Mouse (Mus musculus) small intestine, adult 2 months (tissue): ENCODE results near the gene Irf2. TPM values are rescaled to one million over a fixed set of nuclear protein-coding genes. Genes with fewer than 3 reads are reported as not detected.
A peak's percentile ranks its signal among the peaks of the same experiment; 100 is the strongest.

Experiments used
- H3K27ac ChIP-seq: fragments of 200-500 bp; 2 replicates; pipeline ENCODE4 v1.5.1; 2012; ENCODE audit warnings: low read depth, low read length, control low read depth, inconsistent platforms; ENCODE audit not compliant: insufficient read depth
- H3K27me3 ChIP-seq: fragments of 200-500 bp; 2 replicates; pipeline ENCODE4 v1.6.1; 2012; ENCODE audit warnings: mild to moderate bottlenecking, moderate library complexity, low read length, inconsistent platforms; ENCODE audit not compliant: control insufficient read depth, insufficient read depth
- H3K36me3 ChIP-seq: fragments of 200-500 bp; 2 replicates; pipeline ENCODE4 v1.6.1; 2012; ENCODE audit warnings: mild to moderate bottlenecking, low read length, control low read depth, inconsistent platforms; ENCODE audit not compliant: control insufficient read depth, insufficient read depth
- H3K4me1 ChIP-seq: fragments of 200-500 bp; 2 replicates; pipeline ENCODE4 v1.6.1; 2012; ENCODE audit warnings: low read length, inconsistent platforms, mixed read lengths; ENCODE audit not compliant: control insufficient read depth, insufficient read depth, insufficient read length
- H3K4me3 ChIP-seq: fragments of 200-500 bp; 2 replicates; pipeline ENCODE4 v1.5.1; 2012; ENCODE audit warnings: low read depth, mild to moderate bottlenecking, control low read depth, inconsistent platforms, low read length, moderate library complexity
- CTCF ChIP-seq: fragments of 200-500 bp; IDR thresholded peaks from 2 replicates; pipeline ENCODE4 v1.5.1; 2012; ENCODE audit warnings: low read depth, mild to moderate bottlenecking, control low read depth, inconsistent platforms, low read length, moderate library complexity, mixed read lengths; ENCODE audit not compliant: insufficient replicate concordance, insufficient read length; ENCODE audit errors: extremely low read depth
- POLR2A ChIP-seq: fragments of 200-500 bp; IDR thresholded peaks from 2 replicates; pipeline ENCODE4 v1.6.1; 2012; ENCODE audit warnings: low read depth, mild to moderate bottlenecking, control low read depth, inconsistent platforms, low read length, moderate library complexity
- WGBS: fragments of 180-500 bp; shearing (Covaris S2); methylation state at CpG from one replicate; pipeline ENCODE4 v1.1.7; 2018; 5-methylcytosine and 5-hydroxymethylcytosine counted together
- polyA plus RNA-seq: library from polyadenylated mRNA; depleted of rRNA; stranded (reverse); fragments of >200 nt; gene quantifications from 2 replicates; pipeline ENCODE4 v1.2.3, GENCODE M21; 2012

Irf2 gene
- polyA plus RNA-seq, 1 experiment: 29.6 TPM

GRCm38 (mm10) chr8:46846893-46847292 lies 107.4 kb downstream of the Irf2 start:
- WGBS: 94% methylated on average over 5 of the region's 5 CpGs
- no peaks in the 10 kb centered on the region for H3K27me3 ChIP-seq
- TF ChIP-seq CTCF (no peak), POLR2A (no peak)
- no peak overlapping the region for H3K4me3 ChIP-seq
- H3K27ac ChIP-seq: no peak overlapping the region
- peaks cover 64% of the 10 kb centered on the region for H3K4me1 ChIP-seq
- peaks cover 21% of the 10 kb centered on the region for H3K36me3 ChIP-seq

- WGBS: 29% methylated on average over 6 of the region's 6 CpGs
- Histone ChIP-seq H3K4me1 (peaks cover 55% of the 10 kb centered on the region), H3K4me3 (no peak overlapping the region), H3K27ac (peak overlapping the region; percentile 100), H3K27me3 (no peaks in the 10 kb centered on the region), H3K36me3 (peaks cover 20% of the 10 kb centered on the region)
- no peak for TF ChIP-seq POLR2A
- no peak for TF ChIP-seq CTCF
Observed at GRCm38 (mm10) chr8:46848011-46848641, 108.6 kb downstream of the Irf2 start.

GRCm38 (mm10) chr8:46848931-46849330 lies 109.4 kb downstream of the Irf2 start:
- TF ChIP-seq POLR2A: no peak
- TF ChIP-seq CTCF: no peak
- Histone ChIP-seq H3K27ac (peak overlapping the region; percentile 100), H3K4me1 (peaks cover 51% of the 10 kb centered on the region), H3K36me3 (peaks cover 20% of the 10 kb centered on the region), H3K4me3 (no peak overlapping the region), H3K27me3 (no peaks in the 10 kb centered on the region)
- WGBS: 30% methylated on average over 6 of the region's 6 CpGs

- peak overlapping the region; percentile 100 for H3K27ac ChIP-seq
- no peak overlapping the region for H3K4me3 ChIP-seq
- no peaks in the 10 kb centered on the region for H3K27me3 ChIP-seq
- 15% methylated on average over 2 of the region's 2 CpGs for WGBS
- TF ChIP-seq CTCF (no peak), POLR2A (no peak)
- peaks cover 46% of the 10 kb centered on the region for H3K4me1 ChIP-seq
- H3K36me3 ChIP-seq: peaks cover 20% of the 10 kb centered on the region
Observed at GRCm38 (mm10) chr8:46849458-46849857, 109.9 kb downstream of the Irf2 start.

GRCm38 (mm10) chr8:46850258-46850897 lies 110.8 kb downstream of the Irf2 start:
- no peaks in the 10 kb centered on the region for H3K27me3 ChIP-seq
- peak overlapping the region; percentile 100 for H3K27ac ChIP-seq
- H3K4me1 ChIP-seq: peaks cover 37% of the 10 kb centered on the region
- TF ChIP-seq POLR2A (peak; percentile 30; the same call in 1 of the 2 replicates), CTCF (peak; percentile 8; the same call in 1 of the 2 replicates)
- H3K4me3 ChIP-seq: no peak overlapping the region
- peaks cover 20% of the 10 kb centered on the region for H3K36me3 ChIP-seq
- WGBS: 69% methylated on average over 6 of the region's 6 CpGs

- Histone ChIP-seq H3K27me3 (no peaks in the 10 kb centered on the region), H3K4me1 (peaks cover 28% of the 10 kb centered on the region; the same call in 1 of the 2 replicates), H3K36me3 (peaks cover 10% of the 10 kb centered on the region), H3K27ac (peak overlapping the region; percentile 70), H3K4me3 (no peak overlapping the region)
- WGBS: 28% methylated on average over 4 of the region's 4 CpGs
- no peak for TF ChIP-seq POLR2A
- TF ChIP-seq CTCF: no peak
Observed at GRCm38 (mm10) chr8:46851560-46851959, 112.0 kb downstream of the Irf2 start.

GRCm38 (mm10) chr8:46852377-46852776 lies 112.8 kb downstream of the Irf2 start:
- WGBS: 73% methylated on average over 11 of the region's 11 CpGs
- H3K4me3 ChIP-seq: no peak overlapping the region
- no peak for TF ChIP-seq CTCF
- TF ChIP-seq POLR2A: no peak; the same call in 1 of the 2 replicates
- H3K36me3 ChIP-seq: peaks cover 6% of the 10 kb centered on the region
- H3K27me3 ChIP-seq: no peaks in the 10 kb centered on the region
- H3K27ac ChIP-seq: peak overlapping the region; percentile 70
- H3K4me1 ChIP-seq: peaks cover 25% of the 10 kb centered on the region; the same call in 1 of the 2 replicates
